Comparison of ENCODE assay signal across 25 mouse cellular contexts in the genomic region with DNA sequence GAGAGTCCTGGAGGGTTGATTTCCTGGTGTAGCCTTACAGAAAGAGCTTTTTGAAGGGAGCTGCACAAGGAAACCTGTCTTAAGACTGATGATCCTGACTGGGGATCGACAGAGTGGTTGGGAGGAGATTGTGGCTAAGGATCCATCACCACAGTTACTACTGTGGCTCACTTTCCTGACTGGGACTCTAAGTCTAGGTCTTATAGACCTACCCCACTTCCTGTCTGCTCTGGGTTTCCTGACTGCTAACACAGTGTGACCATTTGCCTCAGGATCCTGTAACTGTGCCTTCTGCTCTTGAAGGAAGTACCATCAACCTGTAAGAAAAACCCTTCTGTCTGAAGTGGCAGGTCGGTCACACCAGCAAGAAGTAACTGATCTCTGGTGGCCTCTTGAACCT. TPM values are rescaled to one million over a fixed set of nuclear protein-coding genes. Genes with fewer than 3 reads are reported as not detected.
DNase-seq lines count a peak whose midpoint lies in the region; ATAC-seq and TF ChIP-seq lines count a peak whose summit lies in the region.
"Had no signal": no experiment of that assay in that cellular context is flagged by ENCODE, and none has a peak within 500 bp of the region (broad histone marks: within the 10 kb centered on the region; RNA-seq: fewer than 3 reads in every experiment).

No protein-coding gene starts in this region.

- H3K27ac ChIP-seq in thymus, adult 2 months (ENCODE audit: control insufficient read depth, insufficient read depth, low read length) = no peak overlapping the region
- H3K27ac ChIP-seq: forebrain, embryonic 10.5 days; forebrain, embryonic 13.5 days; heart, embryonic 13.5 days; hindbrain, embryonic 14.5 days; hindbrain, postnatal 0 days had no signal

- no peak for TF ChIP-seq CTCF in thymus, adult 2 months (IDR thresholded peaks at IDR 0.05; ENCODE audit: borderline replicate concordance, control insufficient read depth, extremely low read depth, insufficient read depth, low read length, poor library complexity)

- peak; percentile 4 for DNase-seq in thymus, adult 2 months
- no peak for DNase-seq in thymus, postnatal 10 days (ENCODE audit: low spot score in 2 of 2)
- DNase-seq in 416B (ENCODE audit: low read depth) = peak; percentile 77
- peak; percentile 14 for DNase-seq in thymus, postnatal 4 days
- DNase-seq in spleen, postnatal 14 days (ENCODE audit: low spot score in 2 of 2) = no peak
- DNase-seq in left cerebral cortex, adult 11 months (ENCODE audit: low spot score) = no peak
- DNase-seq: adrenal gland, adult 8-10 months; adrenal gland, postnatal 25 days; cerebellum, adult 11-12 months; cerebellum, adult 8-10 months; cerebellum, postnatal 10 days; cerebellum, postnatal 36 days; gastrocnemius, postnatal 10 days; gastrocnemius, postnatal 36 days; heart, adult 18-20 months; heart, postnatal 14 days; heart, postnatal 4 days had no signal

- ATAC-seq in common myeloid progenitor, adult 5-6 weeks (replicated peaks; ENCODE audit: low read depth, poor library complexity, severe bottlenecking) = peak; percentile 71; the same call in 1 of the 2 replicates
- ATAC-seq: activated CD4-positive, CD25-positive, alpha-beta regulatory T cell, adult 4 months; forebrain, embryonic 13.5 days; forebrain, embryonic 16.5 days; hindbrain, postnatal 0 days had no signal

- TF ChIP-seq POLR2A in thymus, adult 2 months (IDR thresholded peaks at IDR 0.05; ENCODE audit: control insufficient read depth, extremely low read depth, insufficient read depth, low read length, poor library complexity) = no peak

- 2% methylated on average over 2 of the region's 2 CpGs for WGBS in thymus, adult 2 months

- H3K27me3 ChIP-seq in thymus, adult 2 months (ENCODE audit: control insufficient read depth, insufficient read depth, low read length) = no peaks in the 10 kb centered on the region
- H3K27me3 ChIP-seq: forebrain, embryonic 13.5 days; heart, embryonic 13.5 days had no signal

- H3K36me3 ChIP-seq in thymus, adult 2 months (ENCODE audit: control insufficient read depth, insufficient read depth, low read length) = no peaks in the 10 kb centered on the region
- H3K36me3 ChIP-seq: forebrain, embryonic 10.5 days; heart, embryonic 13.5 days had no signal

- H3K4me1 ChIP-seq in thymus, adult 2 months (replicated peaks; ENCODE audit: control insufficient read depth, insufficient read depth, low read length) = no peaks in the 10 kb centered on the region
- H3K4me1 ChIP-seq: forebrain, embryonic 10.5 days; forebrain, embryonic 13.5 days had no signal

- no peak overlapping the region for H3K4me3 ChIP-seq in thymus, adult 2 months (ENCODE audit: control insufficient read depth, insufficient read depth, low read length)
- H3K4me3 ChIP-seq: forebrain, embryonic 10.5 days; forebrain, embryonic 13.5 days; heart, embryonic 13.5 days had no signal

RNA-seq across cellular contexts. Expression of a gene that starts 18.2 kb away (rescaled TPM):
- 0.50 and 0.62 TPM in 2 replicates for polyA plus RNA-seq in thymus, adult 2 months (2012; rRNA removed)
- total RNA-seq in common myeloid progenitor, adult 5-6 weeks (2017) = not detected in 2 replicates

RNA-seq across cellular contexts. Expression of a gene that starts 46.1 kb away (rescaled TPM):
- 2.0 and 2.2 TPM in 2 replicates for polyA plus RNA-seq in thymus, adult 2 months (2012; rRNA removed)
- total RNA-seq in common myeloid progenitor, adult 5-6 weeks (2017) = 1.4 and 1.7 TPM in 2 replicates

Comparison
In these comparisons a context has a peak if more than half of its experiments do, and no peak if none do; other contexts are left out.
1. DNase-seq: peak in thymus, adult 2 months (single experiment), 416B (single experiment) and thymus, postnatal 4 days (single experiment); none in thymus, postnatal 10 days (0 of 2), spleen, postnatal 14 days (0 of 2) and left cerebral cortex, adult 11 months (single experiment).